Mouse (Mus musculus): ENCODE results near the gene Hibadh. TPM values are rescaled to one million over a fixed set of nuclear protein-coding genes. Genes with fewer than 3 reads are reported as not detected.

Hibadh gene
- total and polyA plus RNA-seq, 2 experiments from 2014 or later: 29.0 to 50.9 TPM

DNA sequence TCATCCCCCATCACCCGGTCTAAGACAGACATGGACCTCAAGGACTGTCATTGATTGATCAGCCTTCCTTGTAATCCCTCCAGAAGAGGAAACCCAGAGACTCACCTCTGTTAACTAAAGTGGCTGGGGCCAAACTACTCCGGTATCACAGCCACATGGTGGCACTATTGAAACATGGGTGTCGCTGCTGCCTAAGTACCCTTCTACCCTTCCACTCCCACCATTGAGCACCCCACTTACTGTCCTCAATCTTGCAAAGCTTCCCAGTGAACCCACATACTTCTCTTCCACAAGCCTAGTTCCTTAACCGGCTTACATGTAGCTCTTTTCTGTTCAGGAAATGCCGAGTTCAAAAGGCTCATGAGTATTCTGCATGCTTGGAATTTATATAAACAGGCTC is 22.8 kb upstream of the Hibadh start:
- Histone ChIP-seq H3K36me3 (ENCODE audit: insufficient read depth) (no peaks in the 10 kb centered on the region), H3K9ac (no peak overlapping the region), H3K4me1 (ENCODE audit: insufficient read depth) (no peaks in the 10 kb centered on the region), H3K27me3 (ENCODE audit: insufficient read depth, low read length) (no peaks in the 10 kb centered on the region), H3K4me3 (ENCODE audit: low read depth, low read length) (no peak overlapping the region), H3K27ac (ENCODE audit: low read depth, low read length) (no peak overlapping the region), H3K4me2 (ENCODE audit: low read depth) (no peak overlapping the region), H3K9me3 (ENCODE audit: low read length) (no peaks in the 10 kb centered on the region)
- DNase-seq (no peak), ATAC-seq (no peak)
- 60% methylated on average over 5 of the region's 5 CpGs for WGBS
- TF ChIP-seq CTCF (IDR thresholded peaks at IDR 0.05; ENCODE audit: low read depth): peak; percentile 25; the same call in 1 of the 2 replicates

DNA sequence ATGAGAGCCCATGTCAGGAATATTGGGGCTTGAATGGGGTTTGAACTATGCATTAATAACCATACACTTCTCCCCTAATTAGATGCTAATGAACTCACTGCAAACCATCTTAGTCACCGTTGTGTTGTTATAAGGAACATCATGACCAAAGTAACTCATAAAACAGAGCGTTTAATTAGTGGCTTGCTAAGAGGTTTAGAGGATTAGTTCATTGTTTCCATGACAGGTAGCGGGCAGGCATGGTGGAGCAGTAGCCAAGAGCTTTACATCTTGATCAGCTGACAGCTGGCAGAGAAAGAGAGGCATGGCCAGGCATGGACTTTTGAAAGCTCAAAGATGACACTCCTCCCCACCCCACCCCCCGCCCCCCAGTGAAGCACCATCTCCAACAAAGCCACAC is 15.1 kb upstream of the Hibadh start:
- 29% methylated on average over 4 of the region's 4 CpGs for WGBS
- TF ChIP-seq CTCF (IDR thresholded peaks at IDR 0.05; ENCODE audit: low read depth): no peak

DNA sequence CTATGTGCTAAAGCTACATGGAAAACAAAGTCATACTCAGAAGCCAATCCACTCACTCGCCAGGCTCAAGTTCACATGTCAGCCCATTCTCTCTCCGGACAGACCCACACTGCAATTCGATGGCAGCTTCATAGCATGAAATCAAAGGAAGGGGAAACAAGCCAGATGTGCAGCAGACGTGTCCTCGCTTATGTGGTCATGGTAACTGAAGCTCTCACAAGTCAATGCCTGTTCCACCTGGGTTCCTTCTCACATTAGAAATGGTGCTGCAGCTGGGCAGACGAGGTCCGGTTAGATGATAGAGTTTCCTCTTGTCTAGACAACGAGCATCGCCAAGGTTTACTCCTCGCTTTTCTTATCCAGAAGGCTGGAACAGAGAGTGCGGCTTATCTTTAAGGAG is 8.6 kb upstream of the Hibadh start:
- Histone ChIP-seq H3K4me3 (ENCODE audit: low read depth, low read length) (no peak overlapping the region), H3K9ac (no peak overlapping the region), H3K4me2 (ENCODE audit: low read depth) (no peak overlapping the region), H3K9me3 (ENCODE audit: low read length) (no peaks in the 10 kb centered on the region), H3K27me3 (ENCODE audit: insufficient read depth, low read length) (no peaks in the 10 kb centered on the region), H3K27ac (ENCODE audit: low read depth, low read length) (no peak overlapping the region), H3K36me3 (ENCODE audit: insufficient read depth) (no peaks in the 10 kb centered on the region), H3K4me1 (ENCODE audit: insufficient read depth) (no peaks in the 10 kb centered on the region)
- no peak for TF ChIP-seq CTCF (IDR thresholded peaks at IDR 0.05; ENCODE audit: low read depth)
- DNase-seq (no peak), ATAC-seq (no peak)
- 85% methylated on average over 11 of the region's 11 CpGs for WGBS

More for the DNA sequence above, 15.1 kb upstream of the Hibadh start:
- no peaks in the 10 kb centered on the region; the same call in 1 of the 2 replicates for H3K9me3 ChIP-seq (ENCODE audit: low read length)
- H3K4me2 ChIP-seq (ENCODE audit: low read depth): no peak overlapping the region
- no peaks in the 10 kb centered on the region for H3K4me1 ChIP-seq (ENCODE audit: insufficient read depth)
- no peak overlapping the region for H3K27ac ChIP-seq (ENCODE audit: low read depth, low read length)
- H3K27me3 ChIP-seq (ENCODE audit: insufficient read depth, low read length): no peaks in the 10 kb centered on the region
- no peak for DNase-seq
- no peak for ATAC-seq
- no peak overlapping the region for H3K4me3 ChIP-seq (ENCODE audit: low read depth, low read length)
- H3K36me3 ChIP-seq (ENCODE audit: insufficient read depth): no peaks in the 10 kb centered on the region
- H3K9ac ChIP-seq: no peak overlapping the region

DNA sequence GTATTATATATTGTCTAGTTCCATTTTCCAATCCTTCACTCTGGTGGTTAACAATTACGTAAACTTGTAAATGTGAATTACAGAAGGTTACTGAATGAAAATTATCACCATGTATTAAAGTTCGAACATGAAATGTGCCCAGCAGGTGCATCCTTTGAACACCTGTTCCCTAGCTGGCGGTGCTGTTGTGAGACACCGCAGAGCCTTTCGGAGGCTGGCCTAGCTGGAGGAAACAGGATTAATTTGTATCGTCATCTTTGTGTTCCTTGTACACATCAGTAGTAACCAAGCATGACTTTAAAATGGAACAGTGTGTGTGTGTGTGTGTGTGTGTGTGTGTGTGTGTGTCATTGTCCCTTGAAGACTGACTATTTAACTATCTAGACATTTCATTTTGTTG is 7.8 kb upstream of the Hibadh start:
- ATAC-seq: no peak
- no peak overlapping the region for H3K9ac ChIP-seq
- H3K4me3 ChIP-seq (ENCODE audit: low read depth, low read length): no peak overlapping the region

DNA sequence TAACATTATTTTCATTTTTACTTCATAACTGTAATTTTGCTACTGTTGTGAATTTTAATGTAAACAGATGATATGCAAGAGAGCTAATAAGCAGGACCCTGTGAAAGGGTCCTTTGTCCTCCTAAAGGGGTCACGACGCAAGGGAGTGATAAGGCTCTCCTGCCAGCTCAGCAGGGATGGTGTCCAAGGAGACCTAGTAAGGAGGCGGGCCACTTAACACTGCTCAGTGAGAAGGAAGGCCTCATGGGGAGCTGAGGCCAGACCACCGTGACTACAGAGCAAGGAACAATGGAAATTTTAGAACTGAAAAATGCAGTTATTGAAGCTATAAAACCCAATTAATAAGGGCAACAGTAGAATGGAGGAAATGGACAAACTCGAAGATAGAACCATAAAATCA is 5.7 kb upstream of the Hibadh start:
- no peak for ATAC-seq
- H3K36me3 ChIP-seq (ENCODE audit: insufficient read depth): no peaks in the 10 kb centered on the region
- no peaks in the 10 kb centered on the region for H3K4me1 ChIP-seq (ENCODE audit: insufficient read depth)
- no peak overlapping the region for H3K4me2 ChIP-seq (ENCODE audit: low read depth)
- 32% methylated on average over 5 of the region's 5 CpGs for WGBS
- H3K9ac ChIP-seq: no peak overlapping the region
- DNase-seq: no peak
- no peak for TF ChIP-seq CTCF (IDR thresholded peaks at IDR 0.05; ENCODE audit: low read depth)
- H3K4me3 ChIP-seq (ENCODE audit: low read depth, low read length): no peak overlapping the region
- H3K27ac ChIP-seq (ENCODE audit: low read depth, low read length): no peak overlapping the region
- no peaks in the 10 kb centered on the region for H3K27me3 ChIP-seq (ENCODE audit: insufficient read depth, low read length)
- H3K9me3 ChIP-seq (ENCODE audit: low read length): no peaks in the 10 kb centered on the region

More for the DNA sequence above, 7.8 kb upstream of the Hibadh start:
- H3K4me1 ChIP-seq (ENCODE audit: insufficient read depth): no peaks in the 10 kb centered on the region
- no peak for TF ChIP-seq CTCF (IDR thresholded peaks at IDR 0.05; ENCODE audit: low read depth)
- H3K4me2 ChIP-seq (ENCODE audit: low read depth): no peak overlapping the region
- DNase-seq: no peak
- H3K27me3 ChIP-seq (ENCODE audit: insufficient read depth, low read length): no peaks in the 10 kb centered on the region
- H3K36me3 ChIP-seq (ENCODE audit: insufficient read depth): no peaks in the 10 kb centered on the region
- no peaks in the 10 kb centered on the region for H3K9me3 ChIP-seq (ENCODE audit: low read length)
- H3K27ac ChIP-seq (ENCODE audit: low read depth, low read length): no peak overlapping the region
- WGBS: 88% methylated on average over 6 of the region's 6 CpGs

DNA sequence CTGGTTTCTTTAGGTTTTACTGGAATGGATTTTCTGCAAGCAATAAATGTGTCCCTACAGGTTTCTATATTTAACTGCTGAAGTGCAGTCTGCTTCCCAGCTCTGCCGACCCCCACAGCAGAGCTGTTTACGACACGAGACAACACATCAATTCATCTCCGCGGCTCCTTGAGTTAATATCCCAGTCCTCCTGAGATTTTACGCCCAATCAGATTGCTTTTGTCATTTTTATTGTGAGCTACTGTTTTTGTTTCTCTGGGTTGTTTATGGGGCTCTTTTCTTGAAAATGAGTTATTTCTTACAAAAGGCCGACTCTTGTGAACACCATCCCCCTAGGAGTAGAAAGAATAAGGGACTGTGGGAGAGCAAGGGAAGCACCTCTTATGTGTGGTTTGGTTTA is 2.0 kb upstream of the Hibadh start:
- Histone ChIP-seq H3K27me3 (ENCODE audit: insufficient read depth, low read length) (no peaks in the 10 kb centered on the region), H3K4me2 (ENCODE audit: low read depth) (no peak overlapping the region), H3K36me3 (ENCODE audit: insufficient read depth) (no peaks in the 10 kb centered on the region), H3K4me3 (ENCODE audit: low read depth, low read length) (no peak overlapping the region), H3K4me1 (ENCODE audit: insufficient read depth) (peaks cover 5% of the 10 kb centered on the region; the same call in 1 of the 2 replicates), H3K27ac (ENCODE audit: low read depth, low read length) (no peak overlapping the region), H3K9me3 (ENCODE audit: low read length) (no peaks in the 10 kb centered on the region), H3K9ac (no peak overlapping the region)
- no peak for ATAC-seq
- no peak for DNase-seq
- TF ChIP-seq CTCF (IDR thresholded peaks at IDR 0.05; ENCODE audit: low read depth): no peak
- WGBS: 36% methylated on average over 7 of the region's 7 CpGs

DNA sequence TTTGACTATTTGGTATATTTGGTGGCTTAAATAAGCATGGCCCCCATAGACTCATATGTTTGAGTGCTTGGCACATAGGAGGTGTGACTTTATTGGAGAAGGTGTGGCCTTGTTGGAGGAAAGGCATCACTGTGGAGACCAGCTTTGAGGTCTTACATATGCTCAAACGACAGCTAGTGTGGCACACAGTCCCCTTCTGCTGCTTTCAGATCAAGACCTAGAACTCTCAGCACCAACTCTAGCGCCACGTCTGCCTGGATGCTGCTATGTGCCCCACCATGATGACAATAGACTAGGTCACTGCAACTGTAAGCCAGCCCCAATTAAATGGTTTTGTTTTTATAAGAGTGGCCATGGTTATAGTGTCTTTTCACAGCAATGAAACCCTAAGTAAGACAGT is 887 bp upstream of the Hibadh start:
- 68% methylated on average over 3 of the region's 3 CpGs for WGBS
- no peak for DNase-seq

More for the DNA sequence above, 887 bp upstream of the Hibadh start:
- no peak overlapping the region for H3K9ac ChIP-seq
- H3K4me1 ChIP-seq (ENCODE audit: insufficient read depth): peaks cover 5% of the 10 kb centered on the region; the same call in 1 of the 2 replicates
- no peak for TF ChIP-seq CTCF (IDR thresholded peaks at IDR 0.05; ENCODE audit: low read depth)
- no peak overlapping the region for H3K27ac ChIP-seq (ENCODE audit: low read depth, low read length)
- no peak overlapping the region for H3K4me2 ChIP-seq (ENCODE audit: low read depth)
- H3K9me3 ChIP-seq (ENCODE audit: low read length): no peaks in the 10 kb centered on the region
- no peaks in the 10 kb centered on the region for H3K27me3 ChIP-seq (ENCODE audit: insufficient read depth, low read length)
- no peak overlapping the region for H3K4me3 ChIP-seq (ENCODE audit: low read depth, low read length)
- ATAC-seq: no peak
- H3K36me3 ChIP-seq (ENCODE audit: insufficient read depth): no peaks in the 10 kb centered on the region
